Mouse (Mus musculus): Measurements from ENCODE around the gene Osbpl5.
A peak's percentile ranks its signal among the peaks of the same experiment; 100 is the strongest.

GRCm38 (mm10) chr7:143685359-143686067 is 71.3 kb downstream of the Osbpl5 start, which contains the start of gene Tnfrsf23:
- TF ChIP-seq CTCF (conservative IDR thresholded peaks at IDR 0.05; ENCODE audit: insufficient read depth, insufficient read length, low read depth, low read length) (no peak), POLR2A (IDR thresholded peaks at IDR 0.05; ENCODE audit: low read depth, low read length) (peak; percentile 51)

All from kidney, adult 2 months (tissue).